Mouse (Mus musculus): ENCODE measurements around the gene Mllt10.

Mllt10 gene

GRCm38 (mm10) chr2:18034371-18035250 is 20.4 kb upstream of the Mllt10 start:
- DNase-seq, result no peak

GRCm38 (mm10) chr2:18037491-18037890 is 17.5 kb upstream of the Mllt10 start, which contains the start of gene A930004D18Rik:
TSS of gene A930004D18Rik (minus strand) at chr2:18037737.
- peak in 1 of 2 experiments; percentile 4 for DNase-seq

- DNase-seq, result peak in 1 of 2 experiments; percentile 2
Observed at GRCm38 (mm10) chr2:18038141-18038752, 16.8 kb upstream of the Mllt10 start.

GRCm38 (mm10) chr2:18038895-18039371 is 16.1 kb upstream of the Mllt10 start:
- DNase-seq, result peak in 1 of 2 experiments; percentile 3

- DNase-seq, result peak; percentile 31 to 35
Observed at GRCm38 (mm10) chr2:18039566-18040290, 15.3 kb upstream of the Mllt10 start.

GRCm38 (mm10) chr2:18040347-18041160 is 14.5 kb upstream of the Mllt10 start:
- peak in 1 of 2 experiments; percentile 4 for DNase-seq

- peak; percentile 46 to 65 for DNase-seq
Observed at GRCm38 (mm10) chr2:18041199-18041885, 13.7 kb upstream of the Mllt10 start.

- peak in 1 of 2 experiments; percentile 3 for DNase-seq
Observed at GRCm38 (mm10) chr2:18045143-18045780, 9.8 kb upstream of the Mllt10 start.

- DNase-seq, result peak in 1 of 2 experiments; percentile 4
Observed at GRCm38 (mm10) chr2:18045781-18046181, 9.3 kb upstream of the Mllt10 start.

GRCm38 (mm10) chr2:18046186-18046585 is 8.9 kb upstream of the Mllt10 start:
- DNase-seq, result no peak

- DNase-seq, result peak; percentile 77 to 85
Observed at GRCm38 (mm10) chr2:18046758-18047645, 8.0 kb upstream of the Mllt10 start.

GRCm38 (mm10) chr2:18047646-18048452 is 7.2 kb upstream of the Mllt10 start:
- peak; percentile 82 to 91 for DNase-seq

- DNase-seq, result peak in 1 of 2 experiments; percentile 22
Observed at GRCm38 (mm10) chr2:18048453-18049075, 6.5 kb upstream of the Mllt10 start, which contains the start of gene Skida1. TSS of gene Skida1 (minus strand) at chr2:18049051.

GRCm38 (mm10) chr2:18049279-18049821 is 5.7 kb upstream of the Mllt10 start:
- DNase-seq, result peak in 1 of 2 experiments; percentile 41

GRCm38 (mm10) chr2:18050018-18050417 is 5.0 kb upstream of the Mllt10 start:
- DNase-seq, result peak in 1 of 2 experiments; percentile 3

GRCm38 (mm10) chr2:18050541-18050985 is 4.5 kb upstream of the Mllt10 start:
- no peak for DNase-seq

- DNase-seq, result no peak
Observed at GRCm38 (mm10) chr2:18051026-18051830, 3.8 kb upstream of the Mllt10 start.
